Mouse (Mus musculus): Measurements from ENCODE around the gene Elmsan1.

Elmsan1 gene

DNA sequence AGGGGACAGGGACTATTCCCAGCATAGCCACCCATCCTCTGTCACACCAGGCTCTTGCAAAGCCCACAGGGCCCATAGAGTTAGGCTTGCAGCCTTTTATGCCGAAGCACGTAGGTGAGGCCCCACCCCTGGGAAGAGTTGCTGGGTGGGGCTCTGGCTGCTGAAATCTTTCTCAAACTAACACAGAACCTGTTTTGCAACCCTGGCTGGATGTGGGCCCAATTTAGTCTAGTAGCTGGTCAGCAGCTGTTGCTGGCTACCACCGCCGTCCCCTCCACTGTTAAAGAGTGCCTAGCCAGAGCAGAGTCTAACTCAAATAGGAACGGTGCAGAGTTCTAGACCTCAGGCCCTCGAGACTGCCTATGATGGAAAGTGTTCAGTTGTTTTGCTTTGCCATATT lies 43.8 kb downstream of the Elmsan1 start:
- DNase-seq (ENCODE audit: low read depth) = no peak

- DNase-seq (ENCODE audit: low read depth) = no peak
Observed at GRCm38 (mm10) chr12:84174190-84174811, 44.4 kb downstream of the Elmsan1 start.

DNA sequence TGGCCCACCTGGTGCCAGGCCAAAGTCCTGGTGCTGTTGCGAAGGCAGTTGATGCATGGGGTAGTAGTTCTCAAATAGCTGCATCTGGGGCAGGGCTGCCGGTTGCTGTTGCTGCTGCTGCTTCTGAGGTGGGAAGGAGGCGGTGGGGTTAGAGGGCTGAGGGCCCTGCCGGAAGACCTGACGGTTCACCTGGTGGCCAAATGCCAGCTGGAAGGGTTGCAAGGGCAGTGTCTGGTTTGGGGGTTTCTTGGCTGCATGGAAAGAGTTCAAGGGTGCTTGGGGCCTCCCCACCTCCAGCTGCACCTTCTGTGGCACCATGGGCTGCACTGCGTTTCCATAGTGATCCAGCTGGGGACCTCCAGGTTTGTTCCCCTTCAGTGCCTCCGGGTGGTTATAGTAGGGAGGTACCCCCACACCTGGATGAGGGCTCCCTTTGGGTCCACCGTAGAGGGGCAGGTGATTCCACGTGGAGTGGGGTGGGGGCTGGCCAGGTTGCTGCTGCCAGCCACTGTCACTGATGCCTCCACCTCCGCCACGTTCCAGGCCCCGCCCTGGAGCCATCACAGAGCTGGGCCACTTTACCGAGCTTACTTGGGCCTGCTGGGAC lies 45.3 kb downstream of the Elmsan1 start:
- DNase-seq (ENCODE audit: low read depth) = no peak

- DNase-seq (ENCODE audit: low read depth) = no peak
Observed at GRCm38 (mm10) chr12:84172862-84173261, 45.8 kb downstream of the Elmsan1 start.

- DNase-seq (ENCODE audit: low read depth) = no peak
Observed at GRCm38 (mm10) chr12:84172216-84172615, 46.5 kb downstream of the Elmsan1 start.

- DNase-seq (ENCODE audit: low read depth) = no peak
Observed at GRCm38 (mm10) chr12:84170610-84171009, 48.1 kb downstream of the Elmsan1 start.

GRCm38 (mm10) chr12:84165631-84166373 lies 52.9 kb downstream of the Elmsan1 start:
- DNase-seq (ENCODE audit: low read depth) = no peak

DNA sequence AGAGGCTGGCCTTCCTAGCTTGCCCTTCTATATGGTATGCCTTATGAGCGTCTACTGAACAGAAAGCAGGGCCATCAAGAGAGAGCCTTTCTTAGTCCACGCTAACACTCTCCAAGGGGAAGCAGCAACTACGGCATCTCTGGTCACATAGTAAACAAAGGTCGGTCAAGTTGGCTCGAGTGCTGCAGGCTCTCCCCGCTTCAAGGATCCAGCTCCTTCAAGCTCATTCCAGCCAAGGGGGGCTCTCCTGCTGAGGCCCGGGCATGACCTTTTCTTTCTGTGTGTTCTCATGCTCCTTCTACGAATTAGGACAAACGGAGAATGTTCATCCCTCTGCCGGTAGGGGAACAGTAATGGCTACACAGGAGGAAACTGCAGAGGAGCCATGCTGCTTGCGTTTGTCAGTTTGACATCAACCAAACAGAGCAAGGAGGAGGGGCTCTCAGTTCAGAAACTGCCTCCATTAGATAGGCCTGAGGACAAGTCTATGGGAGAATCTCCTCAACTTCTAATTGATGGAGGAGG lies 55.0 kb downstream of the Elmsan1 start:
- DNase-seq (ENCODE audit: low read depth) = no peak

GRCm38 (mm10) chr12:84163133-84163532 lies 55.5 kb downstream of the Elmsan1 start:
- DNase-seq (ENCODE audit: low read depth) = no peak

DNA sequence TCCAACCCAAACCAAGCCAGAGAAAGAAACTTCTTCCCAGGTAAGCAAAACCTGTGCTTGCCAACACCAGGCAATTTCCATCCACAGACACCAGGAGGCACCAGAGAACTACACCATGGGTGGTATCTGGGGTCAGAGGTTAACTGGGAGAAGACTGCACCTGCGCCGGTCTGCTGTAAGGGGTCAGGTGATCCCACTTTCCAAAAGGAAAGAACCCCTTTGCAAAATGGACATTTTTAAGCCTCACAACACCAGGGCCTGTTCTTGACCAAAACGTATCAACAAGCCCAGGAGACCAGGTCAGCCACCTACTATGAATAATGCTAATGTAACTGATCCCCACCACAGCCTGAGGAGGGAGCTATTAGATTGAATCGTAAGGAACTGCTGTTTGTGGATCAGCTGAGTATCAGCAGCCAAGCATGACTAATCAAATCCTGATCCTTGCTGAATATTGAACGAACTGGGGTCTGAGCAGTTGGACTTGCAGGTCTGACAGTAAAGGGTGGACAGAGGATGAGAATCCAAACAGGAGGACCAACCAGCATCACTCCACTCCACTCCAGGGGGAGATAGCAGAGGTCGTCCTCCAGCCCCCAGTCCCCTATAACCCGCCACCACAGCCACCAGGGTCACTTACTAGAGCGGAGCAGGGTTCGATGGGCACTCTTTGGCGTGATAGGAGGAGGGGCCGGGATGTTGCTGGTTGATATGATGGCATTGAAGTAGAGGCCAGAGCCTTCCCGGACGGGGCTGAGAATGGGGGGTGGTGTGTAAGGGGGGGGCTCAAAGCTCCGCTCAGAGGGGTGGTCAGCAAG lies 56.9 kb downstream of the Elmsan1 start:
- DNase-seq (ENCODE audit: low read depth) = peak; percentile 55

DNA sequence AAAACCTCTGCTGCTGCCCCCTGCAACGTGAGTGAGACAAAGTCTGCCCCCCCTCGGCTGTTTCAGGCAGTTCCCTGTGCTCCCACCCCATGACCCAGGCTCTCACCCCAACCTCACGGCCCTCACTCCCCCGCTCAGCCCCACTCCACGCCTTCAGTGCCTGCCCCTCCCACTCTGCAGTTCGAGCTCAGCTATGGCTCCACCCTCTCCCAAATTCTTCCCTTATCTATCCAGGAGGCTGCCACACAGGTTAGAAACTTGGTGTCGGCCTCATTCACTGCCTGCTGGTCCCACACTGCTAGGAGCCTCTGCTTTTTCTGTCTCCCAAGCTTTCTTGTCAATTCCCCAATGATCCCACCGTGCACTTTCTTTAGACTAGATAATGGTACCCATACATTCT lies 57.6 kb downstream of the Elmsan1 start:
- no peak for DNase-seq (ENCODE audit: low read depth)

DNA sequence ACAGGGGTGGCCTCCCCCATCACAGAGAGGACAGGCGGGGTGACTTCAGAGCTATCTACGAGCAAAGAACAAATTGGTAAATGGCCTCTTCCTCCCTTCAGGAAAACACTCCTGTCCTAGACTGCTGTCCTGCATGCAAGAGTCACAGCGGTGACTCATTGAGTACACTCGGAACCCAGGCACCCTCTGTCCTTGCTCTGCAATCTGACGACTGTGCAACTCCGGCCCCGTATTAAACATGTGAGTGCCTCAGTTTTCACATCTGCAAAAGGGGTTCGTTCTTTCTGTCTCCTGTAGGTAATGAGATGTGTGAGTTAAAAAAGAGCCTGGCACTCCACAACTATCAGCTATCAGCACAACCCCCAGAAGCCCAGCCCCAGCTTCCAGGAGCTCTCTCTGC lies 58.2 kb downstream of the Elmsan1 start:
- DNase-seq (ENCODE audit: low read depth) = no peak

DNA sequence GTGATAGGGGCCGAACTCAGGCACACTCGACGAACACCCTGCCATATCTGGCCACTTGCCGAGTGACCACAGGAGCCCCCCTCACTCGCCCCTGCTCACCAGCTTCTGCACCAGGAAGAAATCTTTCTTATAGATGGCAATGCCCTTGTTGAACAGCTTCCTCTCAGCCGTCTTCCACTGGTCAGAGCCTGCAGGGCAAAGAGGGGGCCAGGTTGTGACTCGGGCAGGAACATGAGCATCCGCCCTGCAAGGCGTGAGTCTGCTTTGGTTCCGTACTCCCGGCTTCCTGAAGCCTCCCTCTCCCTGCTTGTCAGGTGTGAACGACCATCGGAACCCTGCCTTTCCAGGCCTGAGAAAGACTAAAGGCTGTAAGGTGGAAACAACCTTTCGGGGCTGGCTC lies 60.5 kb downstream of the Elmsan1 start:
- no peak for DNase-seq (ENCODE audit: low read depth)

DNA sequence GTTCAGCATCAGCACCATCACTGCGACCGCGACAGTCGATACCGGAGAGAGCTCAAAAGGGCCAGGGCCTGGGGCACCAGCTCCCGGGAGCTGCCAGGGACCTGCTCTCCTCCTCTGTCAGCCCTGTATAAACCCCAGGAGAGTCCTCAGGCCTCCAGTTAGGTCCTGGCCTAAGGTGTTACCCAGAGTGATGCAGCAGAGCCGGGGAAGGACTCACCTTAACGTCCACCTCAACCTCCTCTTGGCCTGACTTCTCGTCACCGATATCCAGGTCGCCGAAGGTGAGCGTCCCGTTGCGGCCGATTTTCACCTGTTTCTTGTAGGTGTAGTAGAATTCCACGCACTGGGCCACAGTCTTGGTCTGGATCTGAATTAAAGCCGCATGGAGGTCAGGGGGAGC lies 62.5 kb downstream of the Elmsan1 start:
- no peak for DNase-seq (ENCODE audit: low read depth)

GRCm38 (mm10) chr12:84155523-84155871 lies 63.2 kb downstream of the Elmsan1 start:
- DNase-seq (ENCODE audit: low read depth) = no peak

DNA sequence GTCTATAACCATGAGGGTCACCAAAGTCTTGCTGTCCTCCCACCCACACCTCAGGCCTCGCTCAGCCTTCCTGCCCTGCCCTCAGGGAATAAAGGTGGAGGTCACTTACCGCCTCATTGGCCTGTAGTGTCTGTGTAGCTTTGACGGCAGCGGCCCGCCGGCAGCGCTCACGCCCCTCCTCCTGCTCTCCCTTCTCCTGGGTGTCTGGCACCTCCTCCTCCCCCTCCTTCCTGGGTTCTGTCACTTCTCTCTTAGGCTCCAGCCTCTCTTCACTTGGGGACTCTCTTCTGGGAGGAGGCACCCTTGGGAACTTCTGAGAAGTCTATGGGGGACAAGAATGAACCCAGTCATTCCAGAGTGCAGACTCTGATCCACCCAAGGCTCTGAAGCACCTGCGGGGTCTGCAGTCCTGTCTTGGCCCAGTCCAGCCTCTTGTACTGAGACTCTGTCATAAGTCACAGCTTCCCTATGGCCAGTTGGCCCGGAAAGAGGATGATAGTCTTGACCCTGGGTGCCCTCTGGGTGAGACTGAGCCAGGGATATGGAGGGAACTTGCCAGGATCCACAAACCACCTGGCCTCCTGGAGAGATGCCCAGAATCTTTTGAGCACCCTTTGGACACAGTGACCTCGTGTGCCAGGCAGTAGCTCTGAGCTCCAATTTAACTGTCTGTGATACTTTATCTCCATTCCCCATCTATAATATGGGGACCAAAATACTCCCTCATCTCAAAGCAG lies 63.7 kb downstream of the Elmsan1 start:
- DNase-seq (ENCODE audit: low read depth) = no peak

DNA sequence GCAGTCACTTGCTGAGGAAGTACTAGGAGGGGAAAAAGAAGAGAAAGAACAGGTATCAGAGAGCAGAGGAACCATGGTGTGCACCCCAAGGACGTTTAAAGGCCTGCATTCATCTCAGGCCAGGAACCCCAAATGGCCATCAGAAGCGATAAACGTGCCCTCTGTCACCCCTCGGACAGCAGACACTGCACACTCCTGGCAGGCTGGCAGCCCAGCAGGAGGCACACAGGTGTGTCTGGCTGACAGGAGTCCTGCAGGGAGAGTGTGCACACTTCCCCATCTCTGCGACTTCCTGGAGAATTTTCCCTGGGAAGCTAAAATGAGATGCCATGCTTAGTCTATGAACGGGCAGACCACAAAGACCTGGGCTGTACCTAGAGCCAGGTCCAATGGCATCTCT lies 65.3 kb downstream of the Elmsan1 start:
- no peak for DNase-seq (ENCODE audit: low read depth)

DNA sequence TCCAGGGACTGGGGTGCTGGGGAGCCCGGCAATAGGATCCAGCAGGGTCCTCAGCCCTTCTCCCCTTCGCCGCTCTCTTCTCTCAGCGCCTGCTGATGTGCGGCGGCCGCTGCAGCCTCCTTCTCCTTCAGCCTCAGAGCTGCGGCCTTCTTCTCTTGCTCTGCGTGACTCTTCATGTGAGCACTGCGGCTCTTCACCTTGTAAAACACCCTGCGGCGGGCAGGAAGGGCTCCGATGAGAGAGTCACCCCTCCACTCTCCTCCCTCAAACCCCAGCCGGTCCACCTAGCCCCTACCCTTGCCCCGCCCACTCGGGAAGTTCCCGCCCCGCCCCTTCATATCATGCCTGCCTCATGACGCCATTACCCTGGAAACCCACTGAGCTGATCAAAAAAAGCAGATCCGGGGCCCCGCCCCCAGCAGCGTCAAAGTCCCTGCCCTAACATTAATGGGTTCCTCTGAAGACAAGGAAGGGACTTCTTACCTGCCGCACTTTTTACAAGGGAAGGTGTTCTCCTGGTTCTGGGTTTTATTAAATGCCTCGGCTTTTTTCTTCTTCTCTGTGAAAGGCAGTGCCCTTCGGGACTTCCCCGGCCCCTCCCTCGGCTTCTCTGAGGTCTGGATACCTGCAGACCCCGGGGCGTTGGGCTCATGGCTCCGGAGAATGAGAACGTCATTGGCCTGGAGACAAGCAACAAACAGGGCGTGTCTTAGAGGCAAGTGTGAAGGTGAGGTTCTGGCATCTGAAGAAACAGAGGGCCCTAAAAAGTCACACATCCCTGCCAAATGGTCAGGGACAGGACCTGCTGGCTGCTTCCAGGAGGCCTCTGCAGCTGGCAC lies 66.1 kb downstream of the Elmsan1 start:
- peak; percentile 49 for DNase-seq (ENCODE audit: low read depth)

- no peak for DNase-seq (ENCODE audit: low read depth)
Observed at GRCm38 (mm10) chr12:84151911-84152310, 66.8 kb downstream of the Elmsan1 start.

DNA sequence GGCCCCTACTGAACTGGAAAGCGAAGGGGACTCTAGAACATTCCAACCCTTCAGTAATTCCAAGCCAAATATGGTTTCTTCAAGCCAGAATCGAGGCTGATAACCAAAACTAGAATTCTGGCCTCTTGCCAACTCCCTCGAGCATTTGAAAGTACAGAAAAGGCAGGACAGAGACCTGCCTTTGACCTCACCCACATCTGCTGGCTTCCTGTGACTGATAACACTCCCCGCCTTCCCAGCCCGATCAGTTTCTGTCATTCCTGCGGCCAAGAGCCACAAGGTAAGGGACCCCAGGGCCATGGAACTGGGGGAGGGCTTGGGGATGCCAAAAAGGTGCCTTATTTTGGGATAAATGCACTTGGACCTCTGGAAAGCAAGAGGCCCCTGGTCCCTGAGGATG lies 67.7 kb downstream of the Elmsan1 start:
- DNase-seq (ENCODE audit: low read depth) = peak; percentile 99

DNA sequence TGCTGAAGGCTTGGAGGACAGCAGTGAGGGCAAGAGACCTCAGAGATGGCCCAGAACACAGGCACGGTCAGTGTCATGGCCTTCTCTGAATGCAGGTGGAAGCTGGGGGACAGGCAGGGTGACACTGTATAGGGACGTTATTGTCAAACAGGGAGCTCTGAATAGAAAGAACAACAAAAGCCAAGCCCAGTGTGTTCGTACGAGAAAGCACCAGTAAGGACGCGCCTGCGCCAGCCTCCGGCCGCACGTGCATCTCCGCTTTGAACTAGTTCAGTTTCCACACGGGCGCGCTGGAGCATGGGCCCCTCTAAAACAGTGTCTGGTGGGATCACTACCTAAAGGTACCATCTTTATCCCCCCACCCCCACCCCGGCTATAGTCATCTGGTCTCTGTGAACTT lies 68.7 kb downstream of the Elmsan1 start:
- no peak for DNase-seq (ENCODE audit: low read depth)
